Mouse (Mus musculus) CH12.LX (cell line): ENCODE results near the gene B4galt1. TPM values are rescaled to one million over a fixed set of nuclear protein-coding genes. Genes with fewer than 3 reads are reported as not detected.
A peak's percentile ranks its signal among the peaks of the same experiment; 100 is the strongest.

Experiments used
- DNase-seq: peaks from one replicate; pipeline ENCODE4 v3.0.0-alpha.2; 2013; ENCODE audit errors: extremely low read depth
- H3K27ac ChIP-seq: 2 replicates; pipeline ENCODE4 v1.5.1; 2012; ENCODE audit warnings: low read depth, mild to moderate bottlenecking, control low read depth, moderate library complexity; ENCODE audit not compliant: insufficient read depth
- H3K27me3 ChIP-seq: replicated peaks from 2 replicates; pipeline ENCODE3; 2012; ENCODE audit warnings: inconsistent platforms
- H3K36me3 ChIP-seq, 2 experiments: replicated peaks in 1 of 2; 2 replicates each; pipeline versions ENCODE3 to v1.6.1; 2012; ENCODE audit warnings: inconsistent platforms in 1 of 2, low read length in 1 of 2, mild to moderate bottlenecking in 1 of 2, mixed read lengths in 1 of 2, moderate library complexity in 1 of 2; ENCODE audit not compliant: control insufficient read depth in 1 of 2, insufficient read depth in 1 of 2
- H3K4me1 ChIP-seq, 2 experiments: 2 replicates each; pipeline ENCODE4 v1.6.1; 2012; ENCODE audit warnings: inconsistent platforms in 1 of 2, moderate library complexity in 1 of 2; ENCODE audit not compliant: insufficient read depth in 2 of 2, control insufficient read depth in 1 of 2
- H3K4me2 ChIP-seq: 2 replicates; pipeline ENCODE4 v1.6.1; 2012; ENCODE audit warnings: low read depth, mild to moderate bottlenecking, control low read depth; ENCODE audit not compliant: poor library complexity, insufficient read depth, severe bottlenecking
- H3K4me3 ChIP-seq, 3 experiments: fragments of 150-350 bp in 1 of 3; sonication (generic) in 1 of 3; replicated peaks in 1 of 3; 2 replicates each; pipeline versions ENCODE3 to v1.5.1; 2011 to 2012; ENCODE audit warnings: low read depth in 2 of 3, low read length in 2 of 3, mild to moderate bottlenecking in 2 of 3, moderate library complexity in 2 of 3, control low read depth in 1 of 3, improper control_type of control experiment in 1 of 3, inconsistent platforms in 1 of 3, mixed read lengths in 1 of 3; ENCODE audit not compliant: poor library complexity in 1 of 3
- H3K79me2 ChIP-seq: replicated peaks from 2 replicates; pipeline ENCODE4 v1.6.1; 2012; ENCODE audit warnings: mild to moderate bottlenecking, moderate library complexity; ENCODE audit not compliant: control insufficient read depth, poor library complexity, insufficient read depth, severe bottlenecking; ENCODE audit errors: extremely low read depth
- H3K9ac ChIP-seq: 2 replicates; pipeline ENCODE4 v1.6.1; 2012; ENCODE audit warnings: low read depth, mild to moderate bottlenecking, control low read depth, moderate library complexity; ENCODE audit not compliant: insufficient read depth
- H3K9me3 ChIP-seq: replicated peaks from 2 replicates; pipeline ENCODE3; 2012; ENCODE audit warnings: low read length, inconsistent platforms, mixed read lengths
- BHLHE40 ChIP-seq: IDR thresholded peaks from 2 replicates; pipeline ENCODE4 v1.6.1; 2011; ENCODE audit warnings: mild to moderate bottlenecking, low read depth, low read length, improper control_type of control experiment
- CHD1 ChIP-seq: IDR thresholded peaks from 2 replicates; pipeline ENCODE4 v1.6.1; 2012; ENCODE audit warnings: low read depth, low read length, improper control_type of control experiment, inconsistent platforms
- CHD2 ChIP-seq: IDR thresholded peaks from 2 replicates; pipeline ENCODE4 v1.6.1; 2011; ENCODE audit warnings: low read length, improper control_type of control experiment
- CTCF ChIP-seq, 2 experiments: IDR thresholded peaks in 1 of 2; conservative IDR thresholded peaks in 1 of 2; 2 replicates each; pipeline ENCODE4 v1.5.1; 2011 to 2012; ENCODE audit warnings: low read depth in 2 of 2, low read length in 2 of 2, improper control_type of control experiment in 1 of 2, inconsistent platforms in 1 of 2, mild to moderate bottlenecking in 1 of 2, moderate library complexity in 1 of 2
- E2F4 ChIP-seq: IDR thresholded peaks from 2 replicates; pipeline ENCODE4 v1.6.1; 2011; ENCODE audit warnings: low read depth, low read length, improper control_type of control experiment; ENCODE audit not compliant: insufficient replicate concordance
- ELF1 ChIP-seq: IDR thresholded peaks from 2 replicates; pipeline ENCODE4 v1.6.1; 2014; ENCODE audit warnings: low read depth, mild to moderate bottlenecking, inconsistent platforms, low read length, improper control_type of control experiment
- EP300 ChIP-seq: IDR thresholded peaks from 2 replicates; pipeline ENCODE4 v1.6.1; 2011; ENCODE audit warnings: low read length, improper control_type of control experiment
- ETS1 ChIP-seq: conservative IDR thresholded peaks from 2 replicates; pipeline ENCODE4 v1.6.1; 2012; ENCODE audit warnings: low read depth, mild to moderate bottlenecking, inconsistent platforms, low read length, improper control_type of control experiment, moderate library complexity
- GABPA ChIP-seq: IDR thresholded peaks from 2 replicates; pipeline ENCODE4 v1.6.1; 2012; ENCODE audit warnings: low read depth, low read length, improper control_type of control experiment, inconsistent platforms; ENCODE audit not compliant: insufficient replicate concordance
- HCFC1 ChIP-seq: IDR thresholded peaks from 2 replicates; pipeline ENCODE4 v1.6.1; 2012; ENCODE audit warnings: low read depth, mild to moderate bottlenecking, inconsistent platforms, low read length, improper control_type of control experiment
- IRF4 ChIP-seq: IDR thresholded peaks from 2 replicates; pipeline ENCODE4 v1.6.1; 2014; ENCODE audit warnings: low read depth, mild to moderate bottlenecking, inconsistent platforms, low read length, improper control_type of control experiment
- JUN ChIP-seq: IDR thresholded peaks from 2 replicates; pipeline ENCODE4 v1.6.1; 2011; ENCODE audit warnings: low read depth, mild to moderate bottlenecking, low read length, improper control_type of control experiment, moderate library complexity; ENCODE audit not compliant: insufficient read depth
- JUND ChIP-seq: conservative IDR thresholded peaks from 2 replicates; pipeline ENCODE4 v1.6.1; 2011; ENCODE audit warnings: low read depth, low read length, improper control_type of control experiment
- KAT2A ChIP-seq: IDR thresholded peaks from 2 replicates; pipeline ENCODE4 v1.6.1; 2012; ENCODE audit warnings: low read length, improper control_type of control experiment, inconsistent platforms; ENCODE audit not compliant: insufficient replicate concordance
- MAFK ChIP-seq: IDR thresholded peaks from 2 replicates; pipeline ENCODE4 v1.6.1; 2011; ENCODE audit warnings: low read length, improper control_type of control experiment; ENCODE audit not compliant: insufficient replicate concordance
- MAX ChIP-seq: IDR thresholded peaks from 2 replicates; pipeline ENCODE4 v1.6.1; 2011; ENCODE audit warnings: low read length, improper control_type of control experiment
- MAZ ChIP-seq: IDR thresholded peaks from 2 replicates; pipeline ENCODE4 v1.6.1; 2012; ENCODE audit warnings: low read depth, mild to moderate bottlenecking, inconsistent platforms, low read length, improper control_type of control experiment, moderate library complexity
- MEF2A ChIP-seq: IDR thresholded peaks from 2 replicates; pipeline ENCODE4 v1.6.1; 2014; ENCODE audit warnings: low read depth, mild to moderate bottlenecking, inconsistent platforms, low read length, improper control_type of control experiment, borderline replicate concordance
- MXI1 ChIP-seq: IDR thresholded peaks from 2 replicates; pipeline ENCODE4 v1.6.1; 2011; ENCODE audit warnings: mild to moderate bottlenecking, low read depth, low read length, improper control_type of control experiment
- MYC ChIP-seq: IDR thresholded peaks from 2 replicates; pipeline ENCODE4 v1.6.1; 2011; ENCODE audit warnings: low read depth, mild to moderate bottlenecking, improper control_type of control experiment, low read length
- NELFE ChIP-seq: IDR thresholded peaks from 2 replicates; pipeline ENCODE4 v1.6.1; 2011; ENCODE audit warnings: low read depth, low read length, improper control_type of control experiment
- NRF1 ChIP-seq: IDR thresholded peaks from 2 replicates; pipeline ENCODE4 v1.6.1; 2014; ENCODE audit warnings: low read depth, mild to moderate bottlenecking, inconsistent platforms, low read length, improper control_type of control experiment, moderate library complexity
- PAX5 ChIP-seq: IDR thresholded peaks from 2 replicates; pipeline ENCODE4 v1.6.1; 2012; ENCODE audit warnings: low read length, inconsistent platforms, mixed read lengths
- POLR2A ChIP-seq: IDR thresholded peaks from 2 replicates; pipeline ENCODE4 v1.6.1; 2011; ENCODE audit warnings: low read depth, mild to moderate bottlenecking, improper control_type of control experiment, low read length
- POLR2AphosphoS2 ChIP-seq: IDR thresholded peaks from 2 replicates; pipeline ENCODE4 v1.6.1; 2011; ENCODE audit warnings: low read depth, low read length, improper control_type of control experiment
- RAD21 ChIP-seq: IDR thresholded peaks from 2 replicates; pipeline ENCODE4 v1.6.1; 2011; ENCODE audit warnings: low read depth, mild to moderate bottlenecking, low read length, improper control_type of control experiment, moderate library complexity
- RCOR1 ChIP-seq: conservative IDR thresholded peaks from 2 replicates; pipeline ENCODE4 v1.6.1; 2012; ENCODE audit warnings: low read depth, mild to moderate bottlenecking, inconsistent platforms, low read length, improper control_type of control experiment
- SIN3A ChIP-seq: IDR thresholded peaks from 2 replicates; pipeline ENCODE4 v1.6.1; 2012; ENCODE audit warnings: low read length, improper control_type of control experiment, inconsistent platforms
- SMC3 ChIP-seq: IDR thresholded peaks from 2 replicates; pipeline ENCODE4 v1.6.1; 2011; ENCODE audit warnings: low read depth, low read length, improper control_type of control experiment
- TBP ChIP-seq: conservative IDR thresholded peaks from 2 replicates; pipeline ENCODE4 v1.6.1; 2011; ENCODE audit warnings: low read depth, low read length, improper control_type of control experiment
- UBTF ChIP-seq: IDR thresholded peaks from 2 replicates; pipeline ENCODE4 v1.6.1; 2012; ENCODE audit warnings: low read depth, mild to moderate bottlenecking, inconsistent platforms, low read length, improper control_type of control experiment, moderate library complexity
- USF1 ChIP-seq: IDR thresholded peaks from 2 replicates; pipeline ENCODE4 v1.6.1; 2014; ENCODE audit warnings: low read depth, mild to moderate bottlenecking, inconsistent platforms, low read length, improper control_type of control experiment
- USF2 ChIP-seq: conservative IDR thresholded peaks from 2 replicates; pipeline ENCODE4 v1.6.1; 2011; ENCODE audit warnings: low read depth, low read length, improper control_type of control experiment
- ZC3H11A ChIP-seq: IDR thresholded peaks from 2 replicates; pipeline ENCODE4 v1.6.1; 2012; ENCODE audit warnings: low read depth, mild to moderate bottlenecking, inconsistent platforms, low read length, improper control_type of control experiment
- ZKSCAN1 ChIP-seq: IDR thresholded peaks from 2 replicates; pipeline ENCODE4 v1.6.1; 2012; ENCODE audit warnings: low read depth, inconsistent platforms, low read length, improper control_type of control experiment, borderline replicate concordance
- ZMIZ1 ChIP-seq: IDR thresholded peaks from 2 replicates; pipeline ENCODE4 v1.6.1; 2012; ENCODE audit warnings: low read depth, mild to moderate bottlenecking, inconsistent platforms, low read length, improper control_type of control experiment
- ZNF384 ChIP-seq: IDR thresholded peaks from 2 replicates; pipeline ENCODE4 v1.6.1; 2012; ENCODE audit warnings: low read depth, low read length, improper control_type of control experiment, inconsistent platforms
- dilution Hi-C: fragments of 300-500 bp; cut with MboI; formaldehyde crosslinking; loops from 2 replicates; pipeline ENCODE4 v1.14.3; 2020; ENCODE audit warnings: low sequenced_read_pairs; ENCODE audit not compliant: extremely low pct_unique_long_range_greater_than_20kb, extremely low pct_ligation_motif_present
- in situ Hi-C: fragments of 300-500 bp; cut with MboI; formaldehyde crosslinking; loops from 3 replicates; pipeline ENCODE4 v1.14.3; 2019; ENCODE audit warnings: low sequenced_read_pairs, low pct_ligation_motif_present, low pct_unique_long_range_greater_than_20kb, mixed read lengths
- polyA plus RNA-seq: library from polyadenylated mRNA; unstranded; fragments of >175 nt; gene quantifications from 2 replicates; pipeline ENCODE4 v1.2.1, GENCODE M21; 2012; ENCODE audit warnings: low read depth; ENCODE audit not compliant: insufficient read length
- total RNA-seq, 2 experiments: library from RNA; depleted of rRNA; stranded (reverse); fragments of 300-350 nt in 1 of 2; fragments of >200 nt in 1 of 2; gene quantifications; 2 replicates each; pipeline ENCODE4 v1.2.3; 2012 to 2014

The B4galt1 gene
- total and polyA plus RNA-seq, 3 experiments: 46.6 to 80.2 (median 66.6) TPM

- in situ Hi-C loops: no loop called here
- dilution Hi-C loops: no loop called here
- no peak overlapping the region for H3K4me3 ChIP-seq
- peak overlapping the region; percentile 57 for H3K9ac ChIP-seq
- H3K79me2 ChIP-seq: peaks cover 84% of the 10 kb centered on the region
- DNase-seq: no peak
- H3K4me1 ChIP-seq: peaks cover 38 to 98% of the 10 kb centered on the region in 2 experiments
- peak overlapping the region; percentile 52 for H3K4me2 ChIP-seq
- no peaks in the 10 kb centered on the region for H3K27me3 ChIP-seq
- peak overlapping the region; percentile 99 for H3K27ac ChIP-seq
- H3K9me3 ChIP-seq: no peaks in the 10 kb centered on the region
- peaks cover 3 to 69% of the 10 kb centered on the region in 2 experiments for H3K36me3 ChIP-seq
- peak; percentile 66; the same call in 1 of the 2 replicates for TF ChIP-seq USF2
- no peak for TF ChIP-seq GABPA
- no peak for TF ChIP-seq POLR2AphosphoS2
- TF ChIP-seq NELFE: peak; percentile 33; the same call in 1 of the 2 replicates
- TF ChIP-seq CHD1: no peak; the same call in 1 of the 2 replicates
- TF ChIP-seq CTCF (conservative IDR thresholded peaks at IDR 0.05 in 1 of 2, IDR thresholded peaks at IDR 0.05 in 1 of 2; ENCODE audit: low read depth in 2 of 2, low read length in 2 of 2): no peak
- TF ChIP-seq JUND: no peak
- TF ChIP-seq EP300: no peak; the same call in 1 of the 2 replicates
- TF ChIP-seq USF1: peak; percentile 21
- TF ChIP-seq MAZ: no peak
- peak; percentile 47; the same call in 1 of the 2 replicates for TF ChIP-seq CHD2
- TF ChIP-seq SMC3: no peak
- 0 out of 2 replicates have a peak, but pooled peaks have one; percentile 69 for TF ChIP-seq RCOR1
- TF ChIP-seq ZMIZ1: no peak
- TF ChIP-seq TBP: no peak
- TF ChIP-seq RAD21: no peak
- 0 out of 2 replicates have a peak, but pooled peaks have one; percentile 7 for TF ChIP-seq ELF1
- 0 out of 2 replicates have a peak, but pooled peaks have one; percentile 19 for TF ChIP-seq IRF4
- peak; percentile 73 for TF ChIP-seq SIN3A
- TF ChIP-seq MAFK: peak; percentile 60; the same call in 1 of the 2 replicates
- 0 out of 2 replicates have a peak, but pooled peaks have one; percentile 25 for TF ChIP-seq MYC
- TF ChIP-seq ZNF384: no peak
- TF ChIP-seq MEF2A: no peak
- no peak for TF ChIP-seq ZC3H11A
- TF ChIP-seq ETS1: peak; percentile 35
- no peak; the same call in none of the 2 replicates for TF ChIP-seq POLR2A
- TF ChIP-seq MXI1: peak; percentile 56
- no peak for TF ChIP-seq JUN
- 0 out of 2 replicates have a peak, but pooled peaks have one; percentile 8 for TF ChIP-seq NRF1
- no peak; the same call in 1 of the 2 replicates for TF ChIP-seq HCFC1
- no peak for TF ChIP-seq E2F4
- TF ChIP-seq MAX: peak; percentile 54
- TF ChIP-seq ZKSCAN1: no peak
- TF ChIP-seq UBTF: no peak
- no peak for TF ChIP-seq PAX5
- TF ChIP-seq BHLHE40: peak; percentile 85
- 0 out of 2 replicates have a peak, but pooled peaks have one; percentile 33 for TF ChIP-seq KAT2A
These were observed 8.7 kb downstream of the B4galt1 start for GRCm38 (mm10) chr4:40844811-40845751.
